Mouse (Mus musculus) MEL (cell line): ENCODE measurements around the gene Pbxip1. TPM values are rescaled to one million over a fixed set of nuclear protein-coding genes. Genes with fewer than 3 reads are reported as not detected.
A peak's percentile ranks its signal among the peaks of the same experiment; 100 is the strongest.

Source experiments
- DNase-seq: peaks from one replicate; pipeline ENCODE4 v3.0.0; 2011; ENCODE audit warnings: low read depth, low spot score
- H3K27ac ChIP-seq: 2 replicates; pipeline ENCODE4 v1.5.1; 2012; ENCODE audit warnings: low read depth, mild to moderate bottlenecking, control low read depth, low read length, moderate library complexity; ENCODE audit not compliant: control insufficient read depth
- H3K27me3 ChIP-seq, 2 experiments: fragments of 150-350 bp in 1 of 2; sonication (generic) in 1 of 2; 2 replicates each; pipeline ENCODE4 v1.6.1; 2012; ENCODE audit warnings: low read length in 2 of 2, mild to moderate bottlenecking in 2 of 2, improper control_type of control experiment in 1 of 2, moderate library complexity in 1 of 2; ENCODE audit not compliant: insufficient read depth in 2 of 2, control insufficient read depth in 1 of 2
- H3K36me3 ChIP-seq, 2 experiments: 2 replicates each; pipeline ENCODE4 v1.6.1; 2012 to 2014; ENCODE audit warnings: low read length in 2 of 2, improper control_type of control experiment in 1 of 2, inconsistent platforms in 1 of 2, mild to moderate bottlenecking in 1 of 2; ENCODE audit not compliant: insufficient read depth in 2 of 2, control insufficient read depth in 1 of 2
- H3K4me1 ChIP-seq, 2 experiments: fragments of 150-350 bp in 1 of 2; sonication (generic) in 1 of 2; 2 replicates each; pipeline ENCODE4 v1.6.1; 2012; ENCODE audit warnings: low read length in 2 of 2, improper control_type of control experiment in 1 of 2, mild to moderate bottlenecking in 1 of 2; ENCODE audit not compliant: insufficient read depth in 2 of 2, control insufficient read depth in 1 of 2
- H3K4me3 ChIP-seq, 2 experiments: fragments of 150-350 bp in 1 of 2; sonication (generic) in 1 of 2; 2 replicates each; pipeline ENCODE4 v1.5.1; 2012; ENCODE audit warnings: low read depth in 2 of 2, low read length in 2 of 2, mild to moderate bottlenecking in 2 of 2, moderate library complexity in 2 of 2, control low read depth in 1 of 2, improper control_type of control experiment in 1 of 2; ENCODE audit not compliant: control insufficient read depth in 1 of 2, insufficient read depth in 1 of 2
- H3K79me2 ChIP-seq: 2 replicates; pipeline ENCODE4 v1.6.1; 2012; ENCODE audit warnings: mild to moderate bottlenecking, low read length, moderate library complexity; ENCODE audit not compliant: control insufficient read depth, poor library complexity, insufficient read depth
- H3K9ac ChIP-seq: 2 replicates; pipeline ENCODE4 v1.6.1; 2012; ENCODE audit warnings: low read depth, mild to moderate bottlenecking, control low read depth, low read length, moderate library complexity; ENCODE audit not compliant: control insufficient read depth, poor library complexity, severe bottlenecking
- H3K9me3 ChIP-seq: fragments of 150-350 bp; sonication (generic); replicated peaks from 2 replicates; pipeline ENCODE4 v1.6.1; 2012; ENCODE audit warnings: mild to moderate bottlenecking, low read length, improper control_type of control experiment, moderate library complexity; ENCODE audit not compliant: insufficient read depth
- CTCF ChIP-seq, 3 experiments: IDR thresholded peaks in 2 of 3; conservative IDR thresholded peaks in 1 of 3; 2 replicates each; pipeline ENCODE4 v1.5.1; 2011 to 2012; ENCODE audit warnings: low read length in 3 of 3, low read depth in 2 of 3, mild to moderate bottlenecking in 2 of 3, improper control_type of control experiment in 1 of 3, inconsistent platforms in 1 of 3, mixed read lengths in 1 of 3, moderate library complexity in 1 of 3; ENCODE audit not compliant: control insufficient read depth in 1 of 3, insufficient read depth in 1 of 3, poor library complexity in 1 of 3, severe bottlenecking in 1 of 3
- GATA1 ChIP-seq: IDR thresholded peaks from 2 replicates; pipeline ENCODE4 v1.6.1; 2011; ENCODE audit warnings: low read depth, low read length, improper control_type of control experiment
- JUND ChIP-seq: IDR thresholded peaks from 2 replicates; pipeline ENCODE4 v1.6.1; 2011; ENCODE audit warnings: low read depth, mild to moderate bottlenecking, improper control_type of control experiment, low read length
- MAFK ChIP-seq: IDR thresholded peaks from 2 replicates; pipeline ENCODE4 v1.6.1; 2011; ENCODE audit warnings: low read depth, mild to moderate bottlenecking, low read length, improper control_type of control experiment, borderline replicate concordance
- MAX ChIP-seq: IDR thresholded peaks from 2 replicates; pipeline ENCODE4 v1.6.1; 2011; ENCODE audit warnings: low read length, improper control_type of control experiment
- MXI1 ChIP-seq: IDR thresholded peaks from 2 replicates; pipeline ENCODE4 v1.6.1; 2011; ENCODE audit warnings: mild to moderate bottlenecking, low read depth, low read length, improper control_type of control experiment
- MYC ChIP-seq: IDR thresholded peaks from 2 replicates; pipeline ENCODE4 v1.6.1; 2011; ENCODE audit warnings: low read depth, mild to moderate bottlenecking, low read length, improper control_type of control experiment, moderate library complexity
- NRF1 ChIP-seq: IDR thresholded peaks from 2 replicates; pipeline ENCODE4 v1.6.1; 2014; ENCODE audit warnings: low read depth, mild to moderate bottlenecking, inconsistent platforms, low read length, improper control_type of control experiment, moderate library complexity; ENCODE audit not compliant: poor library complexity, insufficient read depth, severe bottlenecking
- RAD21 ChIP-seq: IDR thresholded peaks from 2 replicates; pipeline ENCODE4 v1.6.1; 2011; ENCODE audit warnings: mild to moderate bottlenecking, low read depth, low read length, improper control_type of control experiment
- SMC3 ChIP-seq: IDR thresholded peaks from 2 replicates; pipeline ENCODE4 v1.6.1; 2011; ENCODE audit warnings: low read depth, low read length, improper control_type of control experiment
- TCF12 ChIP-seq: IDR thresholded peaks from 2 replicates; pipeline ENCODE4 v1.6.1; 2014; ENCODE audit warnings: low read depth, mild to moderate bottlenecking, inconsistent platforms, low read length, improper control_type of control experiment, moderate library complexity
- USF1 ChIP-seq: IDR thresholded peaks from 2 replicates; pipeline ENCODE4 v1.6.1; 2014; ENCODE audit warnings: low read depth, mild to moderate bottlenecking, inconsistent platforms, low read length, improper control_type of control experiment, moderate library complexity
- ZKSCAN1 ChIP-seq: IDR thresholded peaks from 2 replicates; pipeline ENCODE4 v1.6.1; 2012; ENCODE audit warnings: low read depth, mild to moderate bottlenecking, inconsistent platforms, low read length, improper control_type of control experiment, moderate library complexity
- polyA plus RNA-seq, 2 experiments: library from polyadenylated mRNA; stranded (reverse) in 1 of 2; unstranded in 1 of 2; fragments of >175 nt in 1 of 2; fragments of >200 nt in 1 of 2; gene quantifications; 2 replicates each; pipeline versions ENCODE4 v1.2.1 to v1.2.4; 2012; ENCODE audit warnings: low replicate concordance in 2 of 2, low read depth in 1 of 2; ENCODE audit not compliant: insufficient read length in 2 of 2, insufficient read depth in 1 of 2, missing spikeins in 1 of 2
- total RNA-seq: library from RNA; depleted of rRNA; stranded (reverse); fragments of 300-350 nt; gene quantifications from 2 replicates; pipeline ENCODE4 v1.2.3, GENCODE M21; 2012; rRNA removed

Gene Pbxip1
- total and polyA plus RNA-seq, 3 experiments = 4.8 to 10.7 TPM; not detected in 1

DNA sequence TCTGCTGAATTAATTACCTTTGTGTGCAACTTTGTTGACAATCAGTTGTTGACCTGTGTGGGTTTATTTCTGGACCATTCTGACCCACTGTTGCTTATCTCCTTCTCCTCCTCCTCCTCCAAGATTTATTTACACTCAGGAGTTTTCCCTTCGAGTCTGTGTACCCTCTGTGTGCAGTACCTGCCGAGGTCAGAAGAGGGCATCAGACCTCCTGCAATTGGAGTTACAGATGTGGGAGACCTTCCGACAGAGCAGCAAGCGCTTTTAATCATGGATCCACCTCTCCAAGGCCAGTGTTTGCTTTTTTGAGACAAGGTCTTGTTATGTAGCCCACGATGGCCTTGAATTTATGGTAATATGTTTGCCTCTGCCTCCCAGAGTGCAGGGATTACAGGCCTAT, 58.1 kb downstream of the Pbxip1 start:
- Histone ChIP-seq H3K4me3 (no peak overlapping the region), H3K9ac (no peak overlapping the region)
- TF ChIP-seq RAD21 (peak; percentile 14), CTCF (IDR thresholded peaks at IDR 0.05 in 2 of 3, conservative IDR thresholded peaks at IDR 0.05 in 1 of 3; ENCODE audit: control insufficient read depth in 1 of 3, insufficient read depth in 1 of 3, low read depth in 2 of 3, low read length in 3 of 3, poor library complexity in 1 of 3, severe bottlenecking in 1 of 3) (peak; percentile 41 to 52 (median 42)), MXI1 (no peak), SMC3 (peak; percentile 23; the same call in 1 of the 2 replicates)
- TF ChIP-seq, all 39 proteins: peak for 3
- Histone ChIP-seq H3K36me3 (no peaks in the 10 kb centered on the region), H3K4me1 (no peaks in the 10 kb centered on the region), H3K9me3 (no peaks in the 10 kb centered on the region), H3K27me3 (peaks cover 3 to 13% of the 10 kb centered on the region in 2 experiments; a peak in 3 of 4 replicates), H3K27ac (no peak overlapping the region), H3K79me2 (no peaks in the 10 kb centered on the region)
- no peak for DNase-seq

DNA sequence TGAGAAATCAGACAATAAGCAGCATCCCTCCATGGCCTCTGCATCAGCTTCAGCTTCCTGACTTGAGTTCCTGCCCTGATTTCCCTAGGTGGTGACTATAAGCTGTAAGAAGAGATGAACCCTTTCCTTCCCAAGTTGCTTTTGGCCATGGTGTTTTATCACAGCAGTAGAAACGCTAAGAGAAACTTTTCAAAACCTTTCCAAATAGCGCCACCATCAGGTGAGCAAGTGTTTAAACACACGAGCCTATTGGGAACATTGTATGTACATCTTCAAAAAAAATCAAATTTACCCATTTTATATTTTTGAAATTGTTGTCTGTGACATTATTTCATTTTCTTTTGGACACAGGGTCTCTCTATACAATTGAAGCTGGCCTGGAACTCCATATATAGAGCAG, 59.9 kb downstream of the Pbxip1 start:
- H3K79me2 ChIP-seq = no peaks in the 10 kb centered on the region
- H3K9ac ChIP-seq = no peak overlapping the region
- H3K4me1 ChIP-seq = no peaks in the 10 kb centered on the region
- no peak for DNase-seq
- H3K4me3 ChIP-seq = no peak overlapping the region
- peaks cover 3 to 11% of the 10 kb centered on the region in 2 experiments; a peak in 3 of 4 replicates for H3K27me3 ChIP-seq
- peak in 2 of 3 experiments; percentile 28 to 44; a peak in 3 of 6 replicates for TF ChIP-seq CTCF (IDR thresholded peaks at IDR 0.05 in 2 of 3, conservative IDR thresholded peaks at IDR 0.05 in 1 of 3; ENCODE audit: control insufficient read depth in 1 of 3, insufficient read depth in 1 of 3, low read depth in 2 of 3, low read length in 3 of 3, poor library complexity in 1 of 3, severe bottlenecking in 1 of 3)
- peak; percentile 16 for TF ChIP-seq RAD21
- no peak for TF ChIP-seq TCF12
- TF ChIP-seq JUND = no peak
- TF ChIP-seq MXI1 = no peak
- TF ChIP-seq GATA1 = no peak
- TF ChIP-seq SMC3 = peak; percentile 12; the same call in 1 of the 2 replicates
- TF ChIP-seq MAFK = no peak
- H3K27ac ChIP-seq = no peak overlapping the region
- H3K9me3 ChIP-seq = no peaks in the 10 kb centered on the region
- H3K36me3 ChIP-seq = no peaks in the 10 kb centered on the region

DNA sequence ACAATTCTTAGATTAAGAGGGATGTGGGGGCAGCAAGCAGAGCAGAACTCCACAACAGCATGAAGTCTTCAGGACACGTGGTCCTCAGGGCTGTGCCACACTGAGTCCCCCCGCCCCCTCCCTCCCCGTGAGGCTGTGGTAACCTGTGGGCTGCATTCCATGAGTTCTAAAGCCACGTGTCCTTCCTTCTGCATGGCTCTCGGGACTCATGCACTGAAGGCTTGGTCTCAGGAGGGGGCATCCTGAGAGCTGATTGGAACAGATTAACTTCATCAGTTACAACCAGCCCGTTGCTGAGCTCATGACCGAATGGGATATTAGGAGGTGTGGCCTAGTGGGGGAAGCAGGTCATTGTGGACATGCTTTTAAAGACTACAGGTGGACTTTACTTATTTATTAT, 63.2 kb downstream of the Pbxip1 start:
- Histone ChIP-seq H3K79me2 (no peaks in the 10 kb centered on the region), H3K27ac (no peak overlapping the region), H3K4me3 (no peak overlapping the region), H3K27me3 (peaks cover 10 to 18% of the 10 kb centered on the region in 2 experiments), H3K9ac (no peak overlapping the region), H3K9me3 (no peaks in the 10 kb centered on the region), H3K36me3 (no peaks in the 10 kb centered on the region), H3K4me1 (no peaks in the 10 kb centered on the region)
- no peak for TF ChIP-seq MYC
- no peak for TF ChIP-seq NRF1
- no peak for TF ChIP-seq ZKSCAN1
- TF ChIP-seq USF1 = peak; percentile 50; the same call in 1 of the 2 replicates
- peak; percentile 44; the same call in 1 of the 2 replicates for TF ChIP-seq MXI1
- peak; percentile 64; the same call in 1 of the 2 replicates for TF ChIP-seq MAX
- DNase-seq = peak; percentile 43

Other genes with a start within 250 kb of the Pbxip1 start
- 42.8 and 49.1 TPM in 2 replicates for gene Gba, start 233.8 kb upstream of the Pbxip1 start, total RNA-seq
- 10 to 100 TPM in 1 of 2 experiments, not detected in 1; 55.0 TPM for gene Gba, start 233.8 kb upstream of the Pbxip1 start, polyA plus RNA-seq
- gene Thbs3, start 221.5 kb upstream of the Pbxip1 start, total RNA-seq = 1.8 and 3.4 TPM in 2 replicates
- gene Thbs3, start 221.5 kb upstream of the Pbxip1 start, polyA plus RNA-seq = 1 to 10 TPM in 1 of 2 experiments, not detected in 1; 4.9 TPM
- 312 and 314 TPM in 2 replicates for gene Mtx1, start 209.6 kb upstream of the Pbxip1 start, total RNA-seq
- gene Mtx1, start 209.6 kb upstream of the Pbxip1 start, polyA plus RNA-seq = 100 to 1,000 TPM in 1 of 2 experiments, not detected in 1; 369 TPM
- 0.04 and 0.13 TPM in 2 replicates for gene Muc1, start 207.6 kb upstream of the Pbxip1 start, total RNA-seq
- 1 to 10 TPM in 1 of 2 experiments, not detected in 1; 1.1 TPM for gene Muc1, start 207.6 kb upstream of the Pbxip1 start, polyA plus RNA-seq
- 171 and 180 TPM in 2 replicates for gene Krtcap2, start 190.7 kb upstream of the Pbxip1 start, total RNA-seq
- 100 to 1,000 TPM in 1 of 2 experiments, not detected in 1; 497 TPM for gene Krtcap2, start 190.7 kb upstream of the Pbxip1 start, polyA plus RNA-seq
- 2.4 and 3.3 TPM in 2 replicates for gene Trim46, start 190.4 kb upstream of the Pbxip1 start, total RNA-seq
- gene Trim46, start 190.4 kb upstream of the Pbxip1 start, polyA plus RNA-seq = 1 to 10 TPM in 1 of 2 experiments, not detected in 1; 7.7 TPM
- gene Dpm3, start 177.3 kb upstream of the Pbxip1 start, total RNA-seq = 246 and 271 TPM in 2 replicates
- 100 to 1,000 TPM in 1 of 2 experiments, not detected in 1; 237 TPM for gene Dpm3, start 177.3 kb upstream of the Pbxip1 start, polyA plus RNA-seq
- gene Slc50a1, start 166.1 kb upstream of the Pbxip1 start, total RNA-seq = 17.2 and 22.5 TPM in 2 replicates
- gene Slc50a1, start 166.1 kb upstream of the Pbxip1 start, polyA plus RNA-seq = 10 to 100 TPM in 1 of 2 experiments, not detected in 1; 45.9 TPM
- gene Efna1, start 155.6 kb upstream of the Pbxip1 start, total RNA-seq = not detected in 2 replicates
- gene Efna1, start 155.6 kb upstream of the Pbxip1 start, polyA plus RNA-seq = not detected
- 0.54 and 0.78 TPM in 2 replicates for gene Efna3, start 113.7 kb upstream of the Pbxip1 start, total RNA-seq
- 1 to 10 TPM in 1 of 2 experiments, not detected in 1; 1.2 TPM for gene Efna3, start 113.7 kb upstream of the Pbxip1 start, polyA plus RNA-seq
- 1.4 and 1.9 TPM in 2 replicates for gene Efna4, start 98.7 kb upstream of the Pbxip1 start, total RNA-seq
- 1 to 10 TPM in 1 of 2 experiments, not detected in 1; 4.5 TPM for gene Efna4, start 98.7 kb upstream of the Pbxip1 start, polyA plus RNA-seq
- gene Adam15, start 86.7 kb upstream of the Pbxip1 start, total RNA-seq = 15.3 and 16.9 TPM in 2 replicates
- 10 to 100 TPM in 1 of 2 experiments, not detected in 1; 43.2 TPM for gene Adam15, start 86.7 kb upstream of the Pbxip1 start, polyA plus RNA-seq
- gene Dcst2, start 74.7 kb upstream of the Pbxip1 start, total RNA-seq = not detected in 2 replicates
- gene Dcst2, start 74.7 kb upstream of the Pbxip1 start, polyA plus RNA-seq = under 1 TPM in 1 of 2 experiments, not detected in 1; 0.06 TPM
- 0.08 TPM in 1 of 2 replicates, not detected in the other for gene Dcst1, start 71.5 kb upstream of the Pbxip1 start, total RNA-seq
- gene Dcst1, start 71.5 kb upstream of the Pbxip1 start, polyA plus RNA-seq = under 1 TPM in 1 of 2 experiments, not detected in 1; 0.29 TPM
- gene Zbtb7b, start 41.9 kb upstream of the Pbxip1 start, total RNA-seq = 8.1 and 8.5 TPM in 2 replicates
- gene Zbtb7b, start 41.9 kb upstream of the Pbxip1 start, polyA plus RNA-seq = 10 to 100 TPM in 1 of 2 experiments, not detected in 1; 20.1 TPM
- not detected in 2 replicates for gene Lenep, start 33.9 kb upstream of the Pbxip1 start, total RNA-seq
- not detected for gene Lenep, start 33.9 kb upstream of the Pbxip1 start, polyA plus RNA-seq
- 38.0 and 42.9 TPM in 2 replicates for gene Flad1, start 24.8 kb upstream of the Pbxip1 start, total RNA-seq
- 10 to 100 TPM in 1 of 2 experiments, not detected in 1; 54.2 TPM for gene Flad1, start 24.8 kb upstream of the Pbxip1 start, polyA plus RNA-seq
- 271 and 292 TPM in 2 replicates for gene Cks1b, start 18.3 kb upstream of the Pbxip1 start, total RNA-seq
- 100 to 1,000 TPM; 177 to 438 TPM for gene Cks1b, start 18.3 kb upstream of the Pbxip1 start, polyA plus RNA-seq
- gene Shc1, start 18.3 kb upstream of the Pbxip1 start, total RNA-seq = 41.9 and 49.2 TPM in 2 replicates
- 10 to 100 TPM in 1 of 2 experiments, not detected in 1; 79.8 TPM for gene Shc1, start 18.3 kb upstream of the Pbxip1 start, polyA plus RNA-seq
- gene Pygo2, start 6.5 kb upstream of the Pbxip1 start, total RNA-seq = 50.8 and 61.1 TPM in 2 replicates
- gene Pygo2, start 6.5 kb upstream of the Pbxip1 start, polyA plus RNA-seq = 10 to 100 TPM in 1 of 2 experiments, not detected in 1; 50.3 TPM
- gene Pmvk, start 17.8 kb downstream of the Pbxip1 start, total RNA-seq = 53.6 and 63.6 TPM in 2 replicates
- gene Pmvk, start 17.8 kb downstream of the Pbxip1 start, polyA plus RNA-seq = 10 to 100 TPM in 1 of 2 experiments, not detected in 1; 75.7 TPM
- gene Kcnn3, start 83.5 kb downstream of the Pbxip1 start, total RNA-seq = not detected in 2 replicates
- under 1 TPM in 1 of 2 experiments, not detected in 1; 0.04 TPM for gene Kcnn3, start 83.5 kb downstream of the Pbxip1 start, polyA plus RNA-seq